Mouse (Mus musculus) G1E (cell line): Measurements from ENCODE around the gene Cisd3. TPM values are rescaled to one million over a fixed set of nuclear protein-coding genes. Genes with fewer than 3 reads are reported as not detected.
A peak's percentile ranks its signal among the peaks of the same experiment; 100 is the strongest.

ENCODE experiments used
- ATAC-seq: 2 replicates; pipeline ENCODE4 v1.8.0; 2016; ENCODE audit warnings: mild to moderate bottlenecking; ENCODE audit not compliant: insufficient number of reproducible peaks, poor library complexity, low FRiP score, severe bottlenecking; ENCODE audit errors: extremely low read depth
- DNase-seq: peaks from one replicate; pipeline ENCODE4 v3.0.0; 2012; ENCODE audit warnings: low spot score
- H3K27me3 ChIP-seq: 2 replicates; pipeline ENCODE4 v1.6.1; 2012; ENCODE audit warnings: mild to moderate bottlenecking, low read length, inconsistent platforms; ENCODE audit not compliant: insufficient read depth
- H3K36me3 ChIP-seq: replicated peaks from 2 replicates; pipeline ENCODE3; 2012; ENCODE audit warnings: mild to moderate bottlenecking, inconsistent platforms
- H3K4me1 ChIP-seq: 2 replicates; pipeline ENCODE4 v1.6.1; 2012; ENCODE audit warnings: low read depth, low read length, inconsistent platforms, mixed read lengths; ENCODE audit not compliant: insufficient read depth
- H3K4me3 ChIP-seq: 2 replicates; pipeline ENCODE4 v1.5.1; 2012; ENCODE audit warnings: low read depth, mild to moderate bottlenecking, inconsistent platforms, low read length, moderate library complexity, mixed read lengths
- H3K9me3 ChIP-seq: replicated peaks from 2 replicates; pipeline ENCODE4 v1.6.1; 2012; ENCODE audit warnings: inconsistent platforms
- CTCF ChIP-seq: IDR thresholded peaks from 2 replicates; pipeline ENCODE4 v1.5.1; 2012; ENCODE audit warnings: low read depth, low read length, inconsistent platforms, mixed read lengths
- GATA1 ChIP-seq: IDR thresholded peaks from 2 replicates; pipeline ENCODE4 v1.6.1; 2012; ENCODE audit warnings: borderline replicate concordance, low read length, inconsistent platforms, mixed read lengths
- GATA2 ChIP-seq: IDR thresholded peaks from 2 replicates; pipeline ENCODE4 v1.6.1; 2012; ENCODE audit warnings: low read depth, low read length, inconsistent platforms, borderline replicate concordance
- POLR2AphosphoS5 ChIP-seq: IDR thresholded peaks from 2 replicates; pipeline ENCODE4 v1.6.1; 2012; ENCODE audit warnings: low read depth, low read length, inconsistent platforms; ENCODE audit not compliant: insufficient replicate concordance
- TAL1 ChIP-seq: conservative IDR thresholded peaks from 2 replicates; pipeline ENCODE4 v1.6.1; 2012; ENCODE audit warnings: low read depth, low read length, inconsistent platforms, mixed read lengths
- polyA plus RNA-seq: library from polyadenylated mRNA; stranded (reverse); fragments of >175 nt; gene quantifications from 2 replicates; pipeline ENCODE4 v1.2.3, GENCODE M21; 2012
- total RNA-seq, 2 experiments: library from RNA; stranded (forward) in 1 of 2; stranded (reverse) in 1 of 2; fragments of 200-1000 nt in 1 of 2; fragments of >200 nt in 1 of 2; fragmentation: Nextera tagmentation in 1 of 2; gene quantifications; 2 replicates each; pipeline ENCODE4 v1.2.3; 2014 to 2017

Gene Cisd3
- total and polyA plus RNA-seq, 3 experiments = 2.6 to 14.7 (median 8.8) TPM

GRCm38 (mm10) chr11:97658751-97659266, 26.8 kb upstream of the Cisd3 start:
- Histone ChIP-seq H3K4me3 (no peak overlapping the region), H3K9me3 (no peaks in the 10 kb centered on the region), H3K27me3 (peaks cover 50% of the 10 kb centered on the region), H3K36me3 (peaks cover 18% of the 10 kb centered on the region), H3K4me1 (peaks cover 41% of the 10 kb centered on the region)
- DNase-seq (no peak), ATAC-seq (no peak)
- TF ChIP-seq POLR2AphosphoS5 (no peak), TAL1 (no peak), GATA1 (no peak), GATA2 (no peak), CTCF (no peak)

GRCm38 (mm10) chr11:97659267-97659989, 26.2 kb upstream of the Cisd3 start:
- Histone ChIP-seq H3K36me3 (peaks cover 18% of the 10 kb centered on the region), H3K4me1 (peaks cover 46% of the 10 kb centered on the region), H3K4me3 (peak overlapping the region; percentile 77), H3K9me3 (no peaks in the 10 kb centered on the region), H3K27me3 (peaks cover 53% of the 10 kb centered on the region)
- ATAC-seq (no peak), DNase-seq (no peak)
- no peak for TF ChIP-seq GATA2
- TF ChIP-seq TAL1 = no peak
- TF ChIP-seq POLR2AphosphoS5 = no peak
- no peak for TF ChIP-seq GATA1
- TF ChIP-seq CTCF = no peak

GRCm38 (mm10) chr11:97659990-97660714, 25.5 kb upstream of the Cisd3 start:
- no peaks in the 10 kb centered on the region for H3K9me3 ChIP-seq
- H3K27me3 ChIP-seq = peaks cover 58% of the 10 kb centered on the region
- peaks cover 51% of the 10 kb centered on the region for H3K4me1 ChIP-seq
- peak; percentile 42; the same call in 1 of the 2 replicates for ATAC-seq
- DNase-seq = peak; percentile 83
- TF ChIP-seq GATA2 = no peak
- no peak for TF ChIP-seq GATA1
- no peak for TF ChIP-seq CTCF
- no peak for TF ChIP-seq TAL1
- TF ChIP-seq POLR2AphosphoS5 = no peak
- peak overlapping the region; percentile 77 for H3K4me3 ChIP-seq
- peaks cover 21% of the 10 kb centered on the region for H3K36me3 ChIP-seq

- peak overlapping the region; percentile 77 for H3K4me3 ChIP-seq
- H3K27me3 ChIP-seq = peaks cover 61% of the 10 kb centered on the region
- peaks cover 27% of the 10 kb centered on the region for H3K36me3 ChIP-seq
- no peak for ATAC-seq
- no peak for DNase-seq
- 0 out of 2 replicates have a peak, but pooled peaks cover 2% of the 10 kb centered on the region for H3K9me3 ChIP-seq
- H3K4me1 ChIP-seq = peaks cover 55% of the 10 kb centered on the region
- TF ChIP-seq TAL1 (no peak), GATA1 (no peak), CTCF (no peak), POLR2AphosphoS5 (no peak), GATA2 (no peak)
These were observed 24.6 kb upstream of the Cisd3 start for GRCm38 (mm10) chr11:97660734-97661647.

DNA sequence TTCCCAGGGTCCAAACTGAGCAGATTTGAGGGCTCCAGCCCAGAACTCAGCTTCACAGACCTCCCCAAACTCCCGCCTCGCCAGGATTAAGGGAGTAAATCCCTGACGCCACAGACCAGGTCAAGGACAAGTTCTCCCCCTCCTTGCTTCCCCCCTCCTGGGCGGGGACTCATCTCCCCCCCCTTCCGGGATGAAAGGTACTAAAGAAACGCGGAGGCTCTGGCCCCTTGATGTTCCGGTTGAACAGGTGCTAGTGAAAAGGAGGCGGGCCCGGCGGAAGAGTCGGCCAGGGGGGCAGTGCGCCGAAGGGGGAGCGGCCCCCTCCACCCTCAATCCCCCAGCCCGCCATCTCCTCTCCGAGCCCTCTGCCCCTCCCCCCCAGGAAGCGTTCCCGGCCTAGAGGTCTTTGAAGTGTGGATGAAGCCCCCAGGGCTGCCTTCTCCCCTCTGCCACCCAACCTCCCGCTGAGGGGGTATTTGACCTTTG, 23.9 kb upstream of the Cisd3 start:
- ATAC-seq (no peak), DNase-seq (no peak)
- H3K27me3 ChIP-seq = peaks cover 60% of the 10 kb centered on the region
- H3K4me1 ChIP-seq = peaks cover 53% of the 10 kb centered on the region
- 0 out of 2 replicates have a peak, but pooled peaks cover 2% of the 10 kb centered on the region for H3K9me3 ChIP-seq
- no peak for TF ChIP-seq TAL1
- no peak for TF ChIP-seq POLR2AphosphoS5
- TF ChIP-seq GATA1 = no peak
- no peak for TF ChIP-seq GATA2
- TF ChIP-seq CTCF = no peak
- peak overlapping the region; percentile 63; the same call in 1 of the 2 replicates for H3K4me3 ChIP-seq
- H3K36me3 ChIP-seq = peaks cover 27% of the 10 kb centered on the region
